Mouse (Mus musculus): ENCODE results near the gene Amz1. TPM values are rescaled to one million over a fixed set of nuclear protein-coding genes. Genes with fewer than 3 reads are reported as not detected.

Gene Amz1
- polyA plus RNA-seq, 1 experiment from 2014 or later, result 3.9 TPM

- no peak overlapping the region for H3K4me3 ChIP-seq (replicated peaks; ENCODE audit: low read length)
- no peak overlapping the region for H3K27ac ChIP-seq
- no peak for ATAC-seq (ENCODE audit: low FRiP score)
- no peak overlapping the region; the same call in 1 of the 2 replicates for H3K9ac ChIP-seq
- peaks cover 25% of the 10 kb centered on the region for H3K4me1 ChIP-seq (replicated peaks; ENCODE audit: control insufficient read depth, insufficient read depth, low read length)
- WGBS, result 43% methylated on average over 2 of the region's 2 CpGs
- DNase-seq (ENCODE audit: low spot score), result no peak
- H3K4me2 ChIP-seq (replicated peaks), result no peak overlapping the region
- no peaks in the 10 kb centered on the region for H3K36me3 ChIP-seq (replicated peaks; ENCODE audit: control insufficient read depth, insufficient read depth)
- no peaks in the 10 kb centered on the region for H3K27me3 ChIP-seq (ENCODE audit: control insufficient read depth, insufficient read depth, low read length)
- no peaks in the 10 kb centered on the region for H3K9me3 ChIP-seq (ENCODE audit: control insufficient read depth, low read length)
Measured at GRCm38 (mm10) chr5:140799190-140799589, 75.3 kb downstream of the Amz1 start.

DNA sequence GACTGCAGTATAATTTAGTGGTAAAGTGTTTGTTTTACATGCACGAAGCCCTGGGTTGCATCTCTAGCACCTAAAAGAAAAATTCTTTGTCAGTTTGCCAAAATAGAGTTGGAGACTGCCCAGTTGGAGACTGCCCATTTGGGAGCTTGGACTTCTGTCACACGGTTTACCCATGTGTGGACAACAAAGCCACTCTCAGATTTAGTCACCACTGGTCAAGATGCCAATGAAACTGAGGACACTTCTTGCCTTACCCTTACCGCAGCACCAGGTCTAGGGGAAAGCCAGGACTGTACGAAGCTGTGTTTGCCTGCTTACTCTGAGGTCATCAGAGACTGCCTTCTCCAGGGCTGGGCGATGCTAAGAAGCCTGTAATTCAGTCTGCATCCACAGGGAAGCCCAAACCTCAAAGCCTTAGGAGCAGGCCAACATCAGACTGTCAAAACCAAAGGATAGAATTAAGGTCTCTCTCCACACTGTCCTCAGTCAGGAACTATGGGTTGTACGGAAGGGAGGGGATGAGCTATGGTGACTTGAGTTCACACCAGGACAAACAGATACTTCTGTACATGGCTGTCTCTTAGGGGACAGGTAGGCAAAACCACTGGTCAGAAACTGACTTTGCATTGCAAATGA is 76.5 kb downstream of the Amz1 start:
- no peak overlapping the region for H3K9ac ChIP-seq
- H3K36me3 ChIP-seq (replicated peaks; ENCODE audit: control insufficient read depth, insufficient read depth), result no peaks in the 10 kb centered on the region
- H3K4me2 ChIP-seq (replicated peaks), result no peak overlapping the region
- DNase-seq (ENCODE audit: low spot score) (no peak), ATAC-seq (ENCODE audit: low FRiP score) (no peak)
- H3K27me3 ChIP-seq (ENCODE audit: control insufficient read depth, insufficient read depth, low read length), result no peaks in the 10 kb centered on the region
- no peak overlapping the region for H3K27ac ChIP-seq
- 75% methylated on average over 6 of the region's 6 CpGs for WGBS
- H3K4me1 ChIP-seq (replicated peaks; ENCODE audit: control insufficient read depth, insufficient read depth, low read length), result peaks cover 21% of the 10 kb centered on the region
- H3K4me3 ChIP-seq (replicated peaks; ENCODE audit: low read length), result no peak overlapping the region
- H3K9me3 ChIP-seq (ENCODE audit: control insufficient read depth, low read length), result no peaks in the 10 kb centered on the region

DNA sequence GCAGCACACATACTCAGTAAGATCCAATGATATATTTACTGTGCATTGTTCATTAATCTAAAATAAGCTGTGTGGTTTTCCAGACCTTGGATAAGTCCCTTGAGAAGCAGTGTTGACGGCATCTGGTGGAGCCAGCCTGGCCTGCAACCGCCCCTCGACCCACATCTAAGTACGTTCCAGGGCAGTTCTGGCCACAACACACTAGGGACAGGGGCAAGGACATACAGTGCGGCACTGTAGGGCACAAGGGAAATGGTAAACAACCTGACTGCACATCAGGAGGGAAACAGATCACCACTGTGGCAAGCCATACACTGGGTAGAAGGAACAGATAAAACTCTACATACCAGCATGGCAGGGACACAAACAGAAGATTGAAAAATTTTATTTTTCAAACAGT is 77.9 kb downstream of the Amz1 start:
- WGBS, result 68% methylated on average over 5 of the region's 5 CpGs
- Histone ChIP-seq H3K36me3 (replicated peaks; ENCODE audit: control insufficient read depth, insufficient read depth) (no peaks in the 10 kb centered on the region), H3K27me3 (ENCODE audit: control insufficient read depth, insufficient read depth, low read length) (no peaks in the 10 kb centered on the region), H3K4me1 (replicated peaks; ENCODE audit: control insufficient read depth, insufficient read depth, low read length) (peaks cover 24% of the 10 kb centered on the region; the same call in 1 of the 2 replicates), H3K27ac (no peak overlapping the region), H3K4me2 (replicated peaks) (no peak overlapping the region), H3K4me3 (replicated peaks; ENCODE audit: low read length) (no peak overlapping the region), H3K9me3 (ENCODE audit: control insufficient read depth, low read length) (no peaks in the 10 kb centered on the region), H3K9ac (no peak overlapping the region)
- ATAC-seq (ENCODE audit: low FRiP score) (no peak), DNase-seq (ENCODE audit: low spot score) (no peak)

DNA sequence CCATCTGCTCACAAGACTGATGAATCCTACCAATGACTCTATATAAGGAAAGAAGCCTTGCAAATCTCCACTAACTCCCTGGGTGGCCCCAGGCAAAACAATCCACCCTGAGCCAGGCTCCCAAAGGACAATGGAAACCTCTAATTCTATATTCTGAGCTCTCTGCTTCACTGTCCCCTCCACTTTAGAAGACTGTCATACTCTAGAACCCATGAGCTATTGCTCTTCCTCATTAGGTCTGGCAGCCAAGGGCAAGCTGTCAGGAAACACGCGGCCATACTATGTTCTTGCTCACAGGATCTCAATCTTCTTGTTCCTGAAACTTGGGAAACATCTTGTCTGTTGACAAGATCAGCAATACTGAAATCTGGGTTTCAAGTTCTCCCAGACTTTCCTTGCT is 82.3 kb downstream of the Amz1 start:
- Histone ChIP-seq H3K4me3 (replicated peaks; ENCODE audit: low read length) (no peak overlapping the region), H3K9me3 (ENCODE audit: control insufficient read depth, low read length) (no peaks in the 10 kb centered on the region), H3K4me1 (replicated peaks; ENCODE audit: control insufficient read depth, insufficient read depth, low read length) (peaks cover 16% of the 10 kb centered on the region; the same call in 1 of the 2 replicates), H3K36me3 (replicated peaks; ENCODE audit: control insufficient read depth, insufficient read depth) (no peaks in the 10 kb centered on the region), H3K4me2 (replicated peaks) (no peak overlapping the region), H3K27ac (no peak overlapping the region), H3K9ac (no peak overlapping the region), H3K27me3 (ENCODE audit: control insufficient read depth, insufficient read depth, low read length) (no peaks in the 10 kb centered on the region)
- WGBS, result 87% methylated on average over 2 of the region's 2 CpGs
- ATAC-seq (ENCODE audit: low FRiP score), result no peak
- DNase-seq (ENCODE audit: low spot score), result no peak

- Histone ChIP-seq H3K36me3 (replicated peaks; ENCODE audit: control insufficient read depth, insufficient read depth) (no peaks in the 10 kb centered on the region), H3K4me3 (replicated peaks; ENCODE audit: low read length) (no peak overlapping the region), H3K4me1 (replicated peaks; ENCODE audit: control insufficient read depth, insufficient read depth, low read length) (peaks cover 21% of the 10 kb centered on the region; the same call in 1 of the 2 replicates), H3K4me2 (replicated peaks) (no peak overlapping the region), H3K27me3 (ENCODE audit: control insufficient read depth, insufficient read depth, low read length) (no peaks in the 10 kb centered on the region), H3K9ac (no peak overlapping the region), H3K9me3 (ENCODE audit: control insufficient read depth, low read length) (no peaks in the 10 kb centered on the region), H3K27ac (no peak overlapping the region)
- ATAC-seq (ENCODE audit: low FRiP score), result no peak
- WGBS, result 57% methylated on average over 2 of the region's 2 CpGs
- DNase-seq (ENCODE audit: low spot score), result no peak
Measured at GRCm38 (mm10) chr5:140806939-140807338, 83.0 kb downstream of the Amz1 start.

Other genes with a start within 250 kb of the Amz1 start
- 22.9 and 23.4 TPM in 2 replicates for gene Chst12, start 218.6 kb upstream of the Amz1 start, polyA plus RNA-seq (2014; fragmentation: Nextera tagmentation; extraction: Ambion mirVana)
- 0.61 TPM in 1 of 2 replicates, not detected in the other for gene Grifin, start 159.1 kb upstream of the Amz1 start, polyA plus RNA-seq (2014; fragmentation: Nextera tagmentation; extraction: Ambion mirVana)
- 25.7 and 30.1 TPM in 2 replicates for gene Lfng, start 116.8 kb upstream of the Amz1 start, polyA plus RNA-seq (2014; fragmentation: Nextera tagmentation; extraction: Ambion mirVana)
- gene Ttyh3, start 75.1 kb upstream of the Amz1 start, polyA plus RNA-seq (2014; fragmentation: Nextera tagmentation; extraction: Ambion mirVana), result 95.0 and 98.9 TPM in 2 replicates
- 20.3 and 22.5 TPM in 2 replicates for gene Iqce, start 21.7 kb upstream of the Amz1 start, polyA plus RNA-seq (2014; fragmentation: Nextera tagmentation; extraction: Ambion mirVana)
- 19.1 and 19.8 TPM in 2 replicates for gene Brat1, start 19.1 kb upstream of the Amz1 start, polyA plus RNA-seq (2014; fragmentation: Nextera tagmentation; extraction: Ambion mirVana)
- 23.8 and 25.0 TPM in 2 replicates for gene Gna12, start 106.3 kb downstream of the Amz1 start, polyA plus RNA-seq (2014; fragmentation: Nextera tagmentation; extraction: Ambion mirVana)

Measured in hindbrain, embryonic 14.5 days (tissue).